Mouse (Mus musculus): ENCODE measurements at regions not wholly inside any gene's neighbourhood (a gene's known extent, or its start where the extent isn't known, plus 50 kb on each side); places are given as distances from the start of the nearest gene placed in this dataset.

- TF ChIP-seq ZC3H11A (IDR thresholded peaks at IDR 0.05; ENCODE audit: borderline replicate concordance, low read depth, low read length) (no peak), CHD2 (IDR thresholded peaks at IDR 0.05; ENCODE audit: low read depth, low read length) (no peak), MAFK (IDR thresholded peaks at IDR 0.05; ENCODE audit: insufficient read depth, low read depth, low read length) (no peak), ZNF384 (IDR thresholded peaks at IDR 0.05; ENCODE audit: low read depth, low read length) (no peak)
Observed at GRCm38 (mm10) chr12:109518413-109519021, 65.9 kb downstream of the Dlk1 start.
